Mouse (Mus musculus) liver, embryonic 12.5 days (tissue): ENCODE measurements around the gene Slc39a2. TPM values are rescaled to one million over a fixed set of nuclear protein-coding genes. Genes with fewer than 3 reads are reported as not detected.
"Not testable (repeated sequence)": the region's sequence is repeated elsewhere in the genome, so short reads cannot be mapped to it uniquely, and the experiment has no call there.

Source experiments
- ATAC-seq: fragments of 200-750 bp; cut with Nextera tagmentation; 2 replicates; pipeline ENCODE4 v1.8.0; 2017; ENCODE audit warnings: moderate number of reproducible peaks, mild to moderate bottlenecking, moderate library complexity
- H3K27ac ChIP-seq: fragments of 300-500 bp; sonication (generic); 2 replicates; pipeline ENCODE4 v1.5.1; 2016; ENCODE audit warnings: mild to moderate bottlenecking
- H3K27me3 ChIP-seq: fragments of 300-500 bp; sonication (generic); replicated peaks from 2 replicates; pipeline ENCODE4 v1.6.1; 2016; ENCODE audit warnings: mild to moderate bottlenecking, moderate library complexity
- H3K36me3 ChIP-seq: fragments of 300-500 bp; sonication (generic); 2 replicates; pipeline ENCODE4 v1.6.1; 2016; ENCODE audit warnings: mild to moderate bottlenecking, moderate library complexity
- H3K4me1 ChIP-seq: fragments of 300-500 bp; sonication (generic); 2 replicates; pipeline ENCODE4 v1.6.1; 2016
- H3K4me2 ChIP-seq: fragments of 300-500 bp; sonication (generic); 2 replicates; pipeline ENCODE4 v1.6.1; 2016; ENCODE audit warnings: mild to moderate bottlenecking, moderate library complexity
- H3K4me3 ChIP-seq: fragments of 300-500 bp; sonication (generic); 2 replicates; pipeline ENCODE4 v1.5.1; 2016; ENCODE audit warnings: mild to moderate bottlenecking, moderate library complexity
- H3K9ac ChIP-seq: fragments of 300-500 bp; sonication (generic); 2 replicates; pipeline ENCODE4 v1.6.1; 2016; ENCODE audit warnings: mild to moderate bottlenecking, moderate library complexity
- H3K9me3 ChIP-seq: fragments of 300-500 bp; sonication (generic); replicated peaks from 2 replicates; pipeline ENCODE4 v1.6.1; 2016; ENCODE audit warnings: mild to moderate bottlenecking, moderate library complexity
- WGBS: fragments of 180-500 bp; shearing (Covaris S2); methylation state at CpG from one replicate; pipeline ENCODE4 v1.1.7; 2016; ENCODE audit not compliant: insufficient replicate concordance; 5-methylcytosine and 5-hydroxymethylcytosine counted together
- polyA plus RNA-seq: library from polyadenylated mRNA; unstranded; fragments of >200 nt; fragmentation: Nextera tagmentation; extraction: Ambion mirVana; gene quantifications from 2 replicates; pipeline ENCODE4 v1.2.1, GENCODE M21; 2016

The Slc39a2 gene
- polyA plus RNA-seq = 0.06 and 0.11 TPM in 2 replicates

GRCm38 (mm10) chr14:51892191-51892939, at the start of gene Slc39a2:
Gene Slc39a2, plus strand, starts transcription at chr14:51892889.
- peaks cover 7% of the 10 kb centered on the region for H3K27me3 ChIP-seq
- no peak within 1 kb of the TSS for H3K27ac ChIP-seq
- H3K9ac ChIP-seq = no peak within 1 kb of the TSS
- no peak within 1 kb of the TSS for H3K4me3 ChIP-seq
- H3K9me3 ChIP-seq = no peaks in the 10 kb centered on the region
- H3K36me3 ChIP-seq = peaks cover 50% of the 10 kb centered on the region
- ATAC-seq = no peak
- H3K4me2 ChIP-seq = 0 out of 2 replicates have a peak within 1 kb of the TSS, but pooled peaks have one; percentile 12
- WGBS = 82% methylated on average over 9 of the region's 9 CpGs
- peaks cover 30% of the 10 kb centered on the region for H3K4me1 ChIP-seq

DNA sequence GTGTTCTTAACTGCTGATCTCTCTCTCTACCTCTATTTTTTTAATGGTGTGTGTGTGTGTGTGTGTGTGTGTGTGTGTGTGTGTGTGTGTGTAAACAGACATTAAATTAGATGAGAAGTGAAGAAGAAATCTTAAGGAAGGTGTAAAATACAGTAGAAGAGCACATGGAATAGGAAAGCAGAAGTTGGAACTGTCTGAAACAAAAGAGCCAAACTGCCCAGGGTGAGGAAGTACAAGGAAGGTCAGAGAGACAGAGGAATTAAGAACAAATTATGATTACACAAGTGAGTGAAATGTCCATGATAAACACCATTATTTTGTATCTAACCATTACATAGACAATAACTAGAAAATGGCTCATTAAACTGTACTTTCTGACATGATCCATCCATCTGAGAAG, 48.8 kb upstream of the Slc39a2 start:
- Histone ChIP-seq H3K4me1 (no peaks in the 10 kb centered on the region), H3K4me3 (no peak overlapping the region), H3K27me3 (no peaks in the 10 kb centered on the region), H3K27ac (no peak overlapping the region), H3K9me3 (no peaks in the 10 kb centered on the region), H3K9ac (no peak overlapping the region), H3K4me2 (no peak overlapping the region), H3K36me3 (no peaks in the 10 kb centered on the region)
- ATAC-seq = no peak

- no peak overlapping the region for H3K4me2 ChIP-seq
- no peak overlapping the region for H3K27ac ChIP-seq
- no peaks in the 10 kb centered on the region for H3K9me3 ChIP-seq
- no peak overlapping the region for H3K9ac ChIP-seq
- H3K27me3 ChIP-seq = no peaks in the 10 kb centered on the region
- ATAC-seq = no peak
- 62% methylated on average over 3 of the region's 3 CpGs for WGBS
- H3K4me1 ChIP-seq = no peaks in the 10 kb centered on the region
- no peak overlapping the region for H3K4me3 ChIP-seq
- no peaks in the 10 kb centered on the region for H3K36me3 ChIP-seq
These were observed 46.1 kb upstream of the Slc39a2 start for GRCm38 (mm10) chr14:51846566-51846965.

DNA sequence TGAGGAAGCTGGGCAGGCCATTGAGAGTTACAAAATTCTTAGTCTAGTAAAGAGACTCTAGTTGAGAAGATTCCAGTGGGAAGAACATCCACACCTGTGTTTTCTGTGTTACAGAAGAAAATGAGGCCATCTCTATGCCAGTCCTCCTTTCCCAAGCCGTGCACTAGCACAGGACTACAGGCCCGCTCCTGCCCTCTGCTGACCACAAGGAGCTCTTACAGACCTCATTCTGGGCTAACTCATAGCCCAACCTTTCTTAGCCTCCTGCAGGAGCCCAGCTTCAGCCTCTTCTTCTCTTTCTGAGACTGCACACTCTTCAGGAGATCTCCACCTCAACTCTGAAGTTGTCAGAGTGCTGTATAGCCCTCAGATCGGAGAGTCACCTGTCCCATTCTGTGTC, 41.7 kb upstream of the Slc39a2 start:
- ATAC-seq, H3K4me2 ChIP-seq, H3K4me1 ChIP-seq, H3K9ac ChIP-seq, H3K9me3 ChIP-seq, H3K27me3 ChIP-seq, H3K27ac ChIP-seq, H3K4me3 ChIP-seq, H3K36me3 ChIP-seq: not testable (repeated sequence)
- 44% methylated on average over 3 of the region's 3 CpGs for WGBS

DNA sequence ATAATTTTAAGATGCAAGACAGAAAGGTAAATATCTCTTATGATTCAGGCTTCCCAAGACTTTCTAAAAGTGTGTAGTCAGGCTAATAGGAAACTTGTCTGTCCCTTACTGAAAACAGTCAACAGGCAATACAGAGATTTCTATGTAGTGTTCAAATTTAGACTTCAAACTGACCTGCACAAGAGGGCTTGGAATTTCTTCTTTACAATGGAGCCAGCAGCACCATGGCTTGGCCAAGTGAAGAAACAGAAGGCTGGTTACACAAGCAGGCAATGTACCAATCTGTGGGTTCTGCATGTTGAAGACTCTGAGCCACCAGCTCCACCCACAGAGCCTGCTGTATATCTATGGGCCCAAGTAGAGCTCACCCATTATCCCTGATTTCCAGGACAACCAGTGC, 39.3 kb upstream of the Slc39a2 start, which contains the start of gene Ear6:
TSS of gene Ear6 (plus strand) at position 301 of the 400 bp plus-strand sequence.
- Histone ChIP-seq H3K36me3 (no peaks in the 10 kb centered on the region), H3K27ac (no peak within 1 kb of the TSS), H3K4me3 (no peak within 1 kb of the TSS), H3K9me3 (no peaks in the 10 kb centered on the region), H3K4me2 (no peak within 1 kb of the TSS), H3K27me3 (no peaks in the 10 kb centered on the region), H3K4me1 (no peaks in the 10 kb centered on the region), H3K9ac (no peak within 1 kb of the TSS)
- ATAC-seq = no peak

- not testable (repeated sequence) for H3K36me3 ChIP-seq, H3K27me3 ChIP-seq, H3K9ac ChIP-seq, H3K27ac ChIP-seq, H3K4me1 ChIP-seq, H3K4me2 ChIP-seq, H3K9me3 ChIP-seq, H3K4me3 ChIP-seq, ATAC-seq
- WGBS = 56% methylated on average over 7 of the region's 7 CpGs
These were observed 37.4 kb upstream of the Slc39a2 start for GRCm38 (mm10) chr14:51855280-51855679.

- H3K36me3 ChIP-seq, H3K27me3 ChIP-seq, H3K27ac ChIP-seq, H3K4me1 ChIP-seq, ATAC-seq, H3K9me3 ChIP-seq, H3K9ac ChIP-seq, H3K4me3 ChIP-seq, H3K4me2 ChIP-seq: not testable (repeated sequence)
- 6% methylated on average over 1 of the region's 1 CpGs for WGBS
These were observed 29.1 kb upstream of the Slc39a2 start for GRCm38 (mm10) chr14:51863603-51864002.

DNA sequence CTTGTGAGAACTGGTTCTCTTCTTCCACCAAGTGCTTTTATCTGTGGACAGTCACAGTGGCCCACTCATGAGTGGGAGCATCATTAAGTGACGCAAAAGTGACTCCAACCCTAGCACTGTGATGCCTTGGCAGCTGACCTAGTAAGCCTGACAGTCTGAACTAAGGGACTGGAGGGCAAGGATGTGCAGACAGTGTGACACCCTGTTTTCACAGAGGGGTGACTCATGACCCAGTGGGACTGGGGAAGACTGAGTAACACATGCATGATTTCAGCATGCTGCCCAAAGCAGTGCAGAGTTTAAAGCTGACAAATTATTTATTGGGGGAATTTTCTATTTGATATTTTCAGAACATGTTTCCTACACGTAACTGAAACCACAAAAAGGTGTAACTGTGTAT, 21.9 kb upstream of the Slc39a2 start:
- no peaks in the 10 kb centered on the region for H3K36me3 ChIP-seq
- H3K4me2 ChIP-seq = no peak overlapping the region
- H3K4me3 ChIP-seq = no peak overlapping the region
- no peak overlapping the region for H3K27ac ChIP-seq
- H3K4me1 ChIP-seq = no peaks in the 10 kb centered on the region
- no peaks in the 10 kb centered on the region for H3K9me3 ChIP-seq
- 52% methylated on average over 2 of the region's 2 CpGs for WGBS
- ATAC-seq = no peak
- H3K27me3 ChIP-seq = no peaks in the 10 kb centered on the region; the same call in 1 of the 2 replicates
- H3K9ac ChIP-seq = no peak overlapping the region

- no peak overlapping the region for H3K4me2 ChIP-seq
- peaks cover 4% of the 10 kb centered on the region; the same call in 1 of the 2 replicates for H3K27me3 ChIP-seq
- H3K36me3 ChIP-seq = no peaks in the 10 kb centered on the region
- no peaks in the 10 kb centered on the region for H3K9me3 ChIP-seq
- H3K4me1 ChIP-seq = no peaks in the 10 kb centered on the region
- no peak overlapping the region for H3K27ac ChIP-seq
- H3K4me3 ChIP-seq = no peak overlapping the region
- no peak overlapping the region for H3K9ac ChIP-seq
- WGBS = 66% methylated on average over 9 of the region's 9 CpGs
- no peak for ATAC-seq
These were observed 20.9 kb upstream of the Slc39a2 start for GRCm38 (mm10) chr14:51871741-51872140.

GRCm38 (mm10) chr14:51877517-51877916, 15.2 kb upstream of the Slc39a2 start:
- Histone ChIP-seq H3K27ac (no peak overlapping the region), H3K4me2 (no peak overlapping the region), H3K9ac (no peak overlapping the region), H3K4me3 (no peak overlapping the region), H3K36me3 (no peaks in the 10 kb centered on the region), H3K4me1 (no peaks in the 10 kb centered on the region), H3K9me3 (no peaks in the 10 kb centered on the region), H3K27me3 (peaks cover 4% of the 10 kb centered on the region; the same call in 1 of the 2 replicates)
- no peak for ATAC-seq
- 68% methylated on average over 3 of the region's 3 CpGs for WGBS

DNA sequence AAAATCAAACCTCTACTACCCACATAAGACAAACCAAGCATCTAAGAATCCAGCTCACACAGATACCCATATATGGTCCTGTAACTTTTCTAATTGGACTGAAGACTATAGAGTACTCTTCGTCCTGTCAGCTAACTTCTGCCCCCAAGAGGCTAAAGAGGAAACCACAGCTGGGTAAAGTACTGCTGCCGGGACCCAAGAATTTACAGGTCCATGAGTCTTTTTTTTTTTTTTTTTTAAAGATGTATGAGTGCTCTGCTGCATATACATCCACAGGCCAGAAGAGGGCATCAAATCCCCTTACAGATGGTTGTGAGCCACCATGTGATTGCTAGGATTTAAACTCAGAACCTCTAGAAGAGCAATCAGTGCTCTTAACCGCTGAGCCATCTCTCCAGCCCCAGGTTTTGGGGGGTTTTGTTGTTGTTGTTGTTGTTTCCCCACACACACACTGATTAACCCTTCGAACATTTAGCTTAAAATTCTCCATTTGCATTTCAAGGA, 9.1 kb upstream of the Slc39a2 start:
- H3K4me1 ChIP-seq = peaks cover 21% of the 10 kb centered on the region
- no peaks in the 10 kb centered on the region for H3K9me3 ChIP-seq
- no peak for ATAC-seq
- peak overlapping the region; percentile 69; the same call in 1 of the 2 replicates for H3K27ac ChIP-seq
- no peaks in the 10 kb centered on the region; the same call in 1 of the 2 replicates for H3K27me3 ChIP-seq
- H3K4me3 ChIP-seq = peak overlapping the region; percentile 83
- H3K36me3 ChIP-seq = peaks cover 20% of the 10 kb centered on the region
- H3K4me2 ChIP-seq = peak overlapping the region; percentile 90
- WGBS = 2% methylated on average over 4 of the region's 4 CpGs
- peak overlapping the region; percentile 72; the same call in 1 of the 2 replicates for H3K9ac ChIP-seq

GRCm38 (mm10) chr14:51884031-51884544, 8.6 kb upstream of the Slc39a2 start:
- WGBS = 2% methylated on average over 14 of the region's 14 CpGs
- Histone ChIP-seq H3K4me1 (peaks cover 21% of the 10 kb centered on the region), H3K9me3 (no peaks in the 10 kb centered on the region), H3K4me3 (peak overlapping the region; percentile 83), H3K27me3 (no peaks in the 10 kb centered on the region; the same call in 1 of the 2 replicates), H3K9ac (peak overlapping the region; percentile 72), H3K36me3 (peaks cover 25% of the 10 kb centered on the region), H3K27ac (peak overlapping the region; percentile 69), H3K4me2 (peak overlapping the region; percentile 90)
- peak; percentile 4 for ATAC-seq
